Mouse (Mus musculus) MEL (cell line): Measurements from ENCODE around the gene Pnkp. TPM values are rescaled to one million over a fixed set of nuclear protein-coding genes. Genes with fewer than 3 reads are reported as not detected.
"Not testable (repeated sequence)": the region's sequence is repeated elsewhere in the genome, so short reads cannot be mapped to it uniquely, and the experiment has no call there.

Experiments used
- DNase-seq: peaks from one replicate; pipeline ENCODE4 v3.0.0; 2011; ENCODE audit warnings: low read depth, low spot score
- H3K27ac ChIP-seq: 2 replicates; pipeline ENCODE4 v1.5.1; 2012; ENCODE audit warnings: low read depth, mild to moderate bottlenecking, control low read depth, low read length, moderate library complexity; ENCODE audit not compliant: control insufficient read depth
- H3K27me3 ChIP-seq, 2 experiments: fragments of 150-350 bp in 1 of 2; sonication (generic) in 1 of 2; 2 replicates each; pipeline ENCODE4 v1.6.1; 2012; ENCODE audit warnings: low read length in 2 of 2, mild to moderate bottlenecking in 2 of 2, improper control_type of control experiment in 1 of 2, moderate library complexity in 1 of 2; ENCODE audit not compliant: insufficient read depth in 2 of 2, control insufficient read depth in 1 of 2
- H3K36me3 ChIP-seq, 2 experiments: 2 replicates each; pipeline ENCODE4 v1.6.1; 2012 to 2014; ENCODE audit warnings: low read length in 2 of 2, improper control_type of control experiment in 1 of 2, inconsistent platforms in 1 of 2, mild to moderate bottlenecking in 1 of 2; ENCODE audit not compliant: insufficient read depth in 2 of 2, control insufficient read depth in 1 of 2
- H3K4me1 ChIP-seq, 2 experiments: fragments of 150-350 bp in 1 of 2; sonication (generic) in 1 of 2; 2 replicates each; pipeline ENCODE4 v1.6.1; 2012; ENCODE audit warnings: low read length in 2 of 2, improper control_type of control experiment in 1 of 2, mild to moderate bottlenecking in 1 of 2; ENCODE audit not compliant: insufficient read depth in 2 of 2, control insufficient read depth in 1 of 2
- H3K4me3 ChIP-seq, 2 experiments: fragments of 150-350 bp in 1 of 2; sonication (generic) in 1 of 2; 2 replicates each; pipeline ENCODE4 v1.5.1; 2012; ENCODE audit warnings: low read depth in 2 of 2, low read length in 2 of 2, mild to moderate bottlenecking in 2 of 2, moderate library complexity in 2 of 2, control low read depth in 1 of 2, improper control_type of control experiment in 1 of 2; ENCODE audit not compliant: control insufficient read depth in 1 of 2, insufficient read depth in 1 of 2
- H3K79me2 ChIP-seq: 2 replicates; pipeline ENCODE4 v1.6.1; 2012; ENCODE audit warnings: mild to moderate bottlenecking, low read length, moderate library complexity; ENCODE audit not compliant: control insufficient read depth, poor library complexity, insufficient read depth
- H3K9ac ChIP-seq: 2 replicates; pipeline ENCODE4 v1.6.1; 2012; ENCODE audit warnings: low read depth, mild to moderate bottlenecking, control low read depth, low read length, moderate library complexity; ENCODE audit not compliant: control insufficient read depth, poor library complexity, severe bottlenecking
- H3K9me3 ChIP-seq: fragments of 150-350 bp; sonication (generic); replicated peaks from 2 replicates; pipeline ENCODE4 v1.6.1; 2012; ENCODE audit warnings: mild to moderate bottlenecking, low read length, improper control_type of control experiment, moderate library complexity; ENCODE audit not compliant: insufficient read depth
- CHD1 ChIP-seq: IDR thresholded peaks from 2 replicates; pipeline ENCODE4 v1.6.1; 2012; ENCODE audit warnings: low read depth, mild to moderate bottlenecking, inconsistent platforms, low read length, improper control_type of control experiment
- CTCF ChIP-seq, 3 experiments: IDR thresholded peaks in 2 of 3; conservative IDR thresholded peaks in 1 of 3; 2 replicates each; pipeline ENCODE4 v1.5.1; 2011 to 2012; ENCODE audit warnings: low read length in 3 of 3, low read depth in 2 of 3, mild to moderate bottlenecking in 2 of 3, improper control_type of control experiment in 1 of 3, inconsistent platforms in 1 of 3, mixed read lengths in 1 of 3, moderate library complexity in 1 of 3; ENCODE audit not compliant: control insufficient read depth in 1 of 3, insufficient read depth in 1 of 3, poor library complexity in 1 of 3, severe bottlenecking in 1 of 3
- EP300 ChIP-seq, 2 experiments: IDR thresholded peaks; 2 replicates each; pipeline ENCODE4 v1.6.1; 2011; ENCODE audit warnings: improper control_type of control experiment in 2 of 2, low read length in 2 of 2, low read depth in 1 of 2, mild to moderate bottlenecking in 1 of 2
- ETS1 ChIP-seq: IDR thresholded peaks from 2 replicates; pipeline ENCODE4 v1.6.1; 2012; ENCODE audit warnings: low read depth, mild to moderate bottlenecking, inconsistent platforms, low read length, improper control_type of control experiment, moderate library complexity
- GABPA ChIP-seq: IDR thresholded peaks from 2 replicates; pipeline ENCODE4 v1.6.1; 2012; ENCODE audit warnings: low read depth, mild to moderate bottlenecking, inconsistent platforms, low read length, improper control_type of control experiment, moderate library complexity
- GATA1 ChIP-seq: IDR thresholded peaks from 2 replicates; pipeline ENCODE4 v1.6.1; 2011; ENCODE audit warnings: low read depth, low read length, improper control_type of control experiment
- HCFC1 ChIP-seq: IDR thresholded peaks from 2 replicates; pipeline ENCODE4 v1.6.1; 2012; ENCODE audit warnings: low read depth, mild to moderate bottlenecking, inconsistent platforms, low read length, improper control_type of control experiment, moderate library complexity
- JUND ChIP-seq: IDR thresholded peaks from 2 replicates; pipeline ENCODE4 v1.6.1; 2011; ENCODE audit warnings: low read depth, mild to moderate bottlenecking, improper control_type of control experiment, low read length
- MAX ChIP-seq: IDR thresholded peaks from 2 replicates; pipeline ENCODE4 v1.6.1; 2011; ENCODE audit warnings: low read length, improper control_type of control experiment
- MAZ ChIP-seq: IDR thresholded peaks from 2 replicates; pipeline ENCODE4 v1.6.1; 2012; ENCODE audit warnings: low read depth, mild to moderate bottlenecking, inconsistent platforms, low read length, improper control_type of control experiment
- MEF2A ChIP-seq: IDR thresholded peaks from 2 replicates; pipeline ENCODE4 v1.6.1; 2014; ENCODE audit warnings: low read depth, mild to moderate bottlenecking, inconsistent platforms, low read length, improper control_type of control experiment; ENCODE audit not compliant: poor library complexity, insufficient replicate concordance, severe bottlenecking; ENCODE audit errors: extremely low read depth
- MXI1 ChIP-seq: IDR thresholded peaks from 2 replicates; pipeline ENCODE4 v1.6.1; 2011; ENCODE audit warnings: mild to moderate bottlenecking, low read depth, low read length, improper control_type of control experiment
- MYC ChIP-seq: IDR thresholded peaks from 2 replicates; pipeline ENCODE4 v1.6.1; 2011; ENCODE audit warnings: low read depth, mild to moderate bottlenecking, low read length, improper control_type of control experiment, moderate library complexity
- SIN3A ChIP-seq: IDR thresholded peaks from 2 replicates; pipeline ENCODE4 v1.6.1; 2012; ENCODE audit warnings: low read length, improper control_type of control experiment, inconsistent platforms
- SMC3 ChIP-seq: IDR thresholded peaks from 2 replicates; pipeline ENCODE4 v1.6.1; 2011; ENCODE audit warnings: low read depth, low read length, improper control_type of control experiment
- TBP ChIP-seq: IDR thresholded peaks from 2 replicates; pipeline ENCODE4 v1.8.0; 2011; ENCODE audit warnings: low read depth, low read length, improper control_type of control experiment
- ZMIZ1 ChIP-seq: IDR thresholded peaks from 2 replicates; pipeline ENCODE4 v1.6.1; 2012; ENCODE audit warnings: low read depth, mild to moderate bottlenecking, inconsistent platforms, low read length, improper control_type of control experiment, moderate library complexity
- ZNF384 ChIP-seq: IDR thresholded peaks from 2 replicates; pipeline ENCODE4 v1.6.1; 2012; ENCODE audit warnings: low read depth, mild to moderate bottlenecking, inconsistent platforms, low read length, improper control_type of control experiment
- polyA plus RNA-seq, 2 experiments: library from polyadenylated mRNA; stranded (reverse) in 1 of 2; unstranded in 1 of 2; fragments of >175 nt in 1 of 2; fragments of >200 nt in 1 of 2; gene quantifications; 2 replicates each; pipeline versions ENCODE4 v1.2.1 to v1.2.4; 2012; ENCODE audit warnings: low replicate concordance in 2 of 2, low read depth in 1 of 2; ENCODE audit not compliant: insufficient read length in 2 of 2, insufficient read depth in 1 of 2, missing spikeins in 1 of 2
- total RNA-seq: library from RNA; depleted of rRNA; stranded (reverse); fragments of 300-350 nt; gene quantifications from 2 replicates; pipeline ENCODE4 v1.2.3, GENCODE M21; 2012

Gene Pnkp
- total and polyA plus RNA-seq, 3 experiments: 39.3 to 45.6 TPM; not detected in 1

- TF ChIP-seq CTCF (IDR thresholded peaks at IDR 0.05 in 2 of 3, conservative IDR thresholded peaks at IDR 0.05 in 1 of 3; ENCODE audit: control insufficient read depth in 1 of 3, insufficient read depth in 1 of 3, low read depth in 2 of 3, low read length in 3 of 3, poor library complexity in 1 of 3, severe bottlenecking in 1 of 3): peak in 2 of 3 experiments; percentile 16 to 18; a peak in 1 of 6 replicates
- peak; percentile 49; the same call in 1 of the 2 replicates for TF ChIP-seq ZNF384
- TF ChIP-seq SMC3: 0 out of 2 replicates have a peak, but pooled peaks have one; percentile 26
- TF ChIP-seq MYC: 0 out of 2 replicates have a peak, but pooled peaks have one; percentile 56
- not testable (repeated sequence) for H3K9ac ChIP-seq, H3K9me3 ChIP-seq, H3K36me3 ChIP-seq, H3K79me2 ChIP-seq, H3K4me3 ChIP-seq, H3K27ac ChIP-seq, H3K4me1 ChIP-seq, H3K27me3 ChIP-seq, DNase-seq
Observed at GRCm38 (mm10) chr7:44871774-44872173, 14.8 kb downstream of the Pnkp start.

DNA sequence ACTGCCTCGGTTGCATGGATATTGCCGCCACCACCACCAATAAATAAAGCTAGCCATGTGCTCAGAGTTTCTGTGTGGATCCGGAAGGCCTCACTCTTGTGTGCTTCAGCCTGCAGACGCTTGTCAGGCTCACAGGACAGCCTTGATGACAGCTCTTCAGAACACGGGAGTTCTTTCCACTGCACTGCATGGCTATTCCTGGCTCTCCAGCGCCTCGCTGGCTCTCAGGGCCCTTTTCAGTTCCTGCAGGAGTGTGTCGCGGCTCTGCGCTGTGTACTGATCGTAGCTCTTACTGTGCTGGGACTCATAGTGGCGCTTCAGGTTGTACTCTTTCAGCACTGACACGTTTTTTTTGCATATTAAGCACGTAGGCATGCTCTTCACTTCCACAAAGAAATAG, 20.9 kb downstream of the Pnkp start:
- Histone ChIP-seq H3K27me3 (no peaks in the 10 kb centered on the region), H3K9ac (no peak overlapping the region), H3K79me2 (no peaks in the 10 kb centered on the region), H3K4me3 (no peak overlapping the region), H3K9me3 (no peaks in the 10 kb centered on the region), H3K27ac (no peak overlapping the region), H3K4me1 (no peaks in the 10 kb centered on the region), H3K36me3 (no peaks in the 10 kb centered on the region)
- TF ChIP-seq ZMIZ1 (no peak), JUND (no peak), MEF2A (no peak), MXI1 (no peak), GATA1 (no peak), GABPA (no peak), EP300 (IDR thresholded peaks at IDR 0.05; ENCODE audit: low read depth in 1 of 2, low read length in 2 of 2) (no peak), HCFC1 (no peak), CHD1 (no peak), MAZ (no peak), TBP (no peak), CTCF (IDR thresholded peaks at IDR 0.05 in 2 of 3, conservative IDR thresholded peaks at IDR 0.05 in 1 of 3; ENCODE audit: control insufficient read depth in 1 of 3, insufficient read depth in 1 of 3, low read depth in 2 of 3, low read length in 3 of 3, poor library complexity in 1 of 3, severe bottlenecking in 1 of 3) (no peak), MAX (no peak), ETS1 (no peak), SIN3A (no peak)
- DNase-seq: no peak
